Mouse (Mus musculus): ENCODE measurements around the gene Galnt7.

- TF ChIP-seq POLR2A (IDR thresholded peaks at IDR 0.05; ENCODE audit: borderline replicate concordance, extremely low read depth, insufficient read depth, insufficient read length, poor library complexity, severe bottlenecking): no peak
- TF ChIP-seq CTCF (IDR thresholded peaks at IDR 0.05; ENCODE audit: borderline replicate concordance, extremely low read depth, insufficient read depth, insufficient read length): no peak
Observed at GRCm38 (mm10) chr8:57590015-57590414, 62.8 kb downstream of the Galnt7 start.

Measured in brain, embryonic 14.5 days (tissue).